Mouse (Mus musculus): ENCODE measurements around the gene Plin4.

GRCm38 (mm10) chr17:56128246-56128645 lies 18.6 kb upstream of the Plin4 start:
- TF ChIP-seq POLR2A (IDR thresholded peaks at IDR 0.05; ENCODE audit: borderline replicate concordance, control insufficient read depth, low read depth, low read length) = no peak
- no peak for TF ChIP-seq CTCF (IDR thresholded peaks at IDR 0.05; ENCODE audit: control insufficient read depth, insufficient read depth, low read length)

All from bone marrow, adult 2 months (tissue).